Mouse (Mus musculus): ENCODE measurements around the gene Trmt13. TPM values are rescaled to one million over a fixed set of nuclear protein-coding genes. Genes with fewer than 3 reads are reported as not detected.
A peak's percentile ranks its signal among the peaks of the same experiment; 100 is the strongest.

The Trmt13 gene
- total and polyA plus RNA-seq, 3 experiments = 12.0 to 15.5 TPM; not detected in 1

DNA sequence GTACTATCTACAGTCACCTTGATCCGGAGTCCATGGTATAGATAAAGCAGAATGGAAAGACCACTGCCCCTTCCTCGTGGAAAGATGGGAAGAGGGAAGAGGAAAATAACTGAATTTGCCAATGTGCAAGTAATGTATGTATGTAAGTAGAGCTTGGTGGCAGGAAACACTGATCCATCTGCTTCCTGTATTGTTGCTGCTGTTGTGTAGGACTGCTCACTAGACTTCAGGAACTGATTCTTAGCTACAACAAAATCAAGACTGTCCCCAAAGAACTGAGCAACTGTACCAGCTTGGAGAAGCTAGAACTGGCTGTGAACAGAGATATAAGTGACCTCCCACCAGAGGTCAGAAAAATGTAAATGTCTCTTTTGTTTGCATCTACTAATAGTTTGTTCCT lies 43.8 kb downstream of the Trmt13 start:
- Histone ChIP-seq H3K4me1 (ENCODE audit: control insufficient read depth in 1 of 2, insufficient read depth in 2 of 2, low read length in 2 of 2) (peaks cover 0 to 5% of the 10 kb centered on the region in 2 experiments; a peak in 1 of 4 replicates), H3K27ac (ENCODE audit: control insufficient read depth, low read depth, low read length) (no peak overlapping the region), H3K36me3 (ENCODE audit: control insufficient read depth in 1 of 2, insufficient read depth in 2 of 2, low read length in 2 of 2) (peaks cover 0 to 3% of the 10 kb centered on the region in 2 experiments; a peak in 1 of 4 replicates), H3K27me3 (ENCODE audit: control insufficient read depth in 1 of 2, insufficient read depth in 2 of 2, low read length in 2 of 2) (no peaks in the 10 kb centered on the region), H3K9ac (ENCODE audit: control insufficient read depth, low read depth, low read length, poor library complexity, severe bottlenecking) (no peak overlapping the region), H3K4me3 (ENCODE audit: control insufficient read depth in 1 of 2, insufficient read depth in 1 of 2, low read depth in 2 of 2, low read length in 2 of 2) (no peak overlapping the region), H3K79me2 (ENCODE audit: control insufficient read depth, insufficient read depth, low read length, poor library complexity) (no peaks in the 10 kb centered on the region), H3K9me3 (replicated peaks; ENCODE audit: insufficient read depth, low read length) (no peaks in the 10 kb centered on the region)
- DNase-seq (ENCODE audit: low read depth, low spot score) = no peak
- TF ChIP-seq MXI1 (IDR thresholded peaks at IDR 0.05; ENCODE audit: low read depth, low read length) = no peak
- TF ChIP-seq E2F4 (IDR thresholded peaks at IDR 0.05; ENCODE audit: borderline replicate concordance, low read depth, low read length) = no peak
- TF ChIP-seq TCF12 (IDR thresholded peaks at IDR 0.05; ENCODE audit: low read depth, low read length) = no peak
- TF ChIP-seq MAX (IDR thresholded peaks at IDR 0.05; ENCODE audit: low read length) = no peak
- no peak for TF ChIP-seq TAL1 (IDR thresholded peaks at IDR 0.05; ENCODE audit: low read length)
- TF ChIP-seq BHLHE40 (IDR thresholded peaks at IDR 0.05; ENCODE audit: borderline replicate concordance, low read depth, low read length) = no peak

DNA sequence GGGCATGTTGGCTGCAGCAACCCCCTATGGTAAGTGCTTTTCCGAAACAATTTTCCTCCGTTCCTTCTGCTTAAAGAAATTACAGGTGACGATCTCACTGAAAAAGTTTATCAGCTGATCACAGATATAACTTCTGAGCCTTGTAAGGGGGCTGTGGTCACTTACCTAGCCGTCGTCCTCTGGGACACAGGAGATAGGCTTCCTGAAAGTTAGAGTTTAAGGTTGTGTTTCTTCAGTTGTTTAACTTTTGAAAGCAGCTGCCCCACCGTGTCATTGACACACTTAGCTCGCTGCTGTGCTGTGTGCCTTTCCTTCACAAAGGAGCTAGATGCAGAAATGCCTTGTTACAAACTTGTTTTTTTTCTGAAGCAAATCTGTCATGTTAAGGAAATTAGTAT lies 51.3 kb downstream of the Trmt13 start:
- Histone ChIP-seq H3K27ac (ENCODE audit: control insufficient read depth, low read depth, low read length) (0 out of 2 replicates have a peak overlapping the region, but pooled peaks have one; percentile 2), H3K4me3 (ENCODE audit: control insufficient read depth in 1 of 2, insufficient read depth in 1 of 2, low read depth in 2 of 2, low read length in 2 of 2) (peak overlapping the region; percentile 30 to 40), H3K36me3 (ENCODE audit: control insufficient read depth in 1 of 2, insufficient read depth in 2 of 2, low read length in 2 of 2) (peaks cover 0 to 9% of the 10 kb centered on the region in 2 experiments; a peak in 2 of 4 replicates), H3K9me3 (replicated peaks; ENCODE audit: insufficient read depth, low read length) (no peaks in the 10 kb centered on the region), H3K4me1 (ENCODE audit: control insufficient read depth in 1 of 2, insufficient read depth in 2 of 2, low read length in 2 of 2) (peaks cover 0 to 11% of the 10 kb centered on the region in 2 experiments; a peak in 2 of 4 replicates), H3K79me2 (ENCODE audit: control insufficient read depth, insufficient read depth, low read length, poor library complexity) (no peaks in the 10 kb centered on the region), H3K9ac (ENCODE audit: control insufficient read depth, low read depth, low read length, poor library complexity, severe bottlenecking) (peak overlapping the region; percentile 28; the same call in 1 of the 2 replicates), H3K27me3 (ENCODE audit: control insufficient read depth in 1 of 2, insufficient read depth in 2 of 2, low read length in 2 of 2) (no peaks in the 10 kb centered on the region)
- TF ChIP-seq CHD2 (IDR thresholded peaks at IDR 0.05; ENCODE audit: low read length) (no peak), ELF1 (IDR thresholded peaks at IDR 0.05; ENCODE audit: low read depth, low read length) (no peak), POLR2AphosphoS2 (IDR thresholded peaks at IDR 0.05; ENCODE audit: low read length) (no peak), BHLHE40 (IDR thresholded peaks at IDR 0.05; ENCODE audit: borderline replicate concordance, low read depth, low read length) (no peak), MYC (IDR thresholded peaks at IDR 0.05; ENCODE audit: low read depth, low read length) (no peak), MXI1 (IDR thresholded peaks at IDR 0.05; ENCODE audit: low read depth, low read length) (no peak), USF1 (IDR thresholded peaks at IDR 0.05; ENCODE audit: low read depth, low read length) (no peak), SIN3A (IDR thresholded peaks at IDR 0.05; ENCODE audit: low read length) (no peak), RAD21 (IDR thresholded peaks at IDR 0.05; ENCODE audit: low read depth, low read length) (no peak), ZC3H11A (IDR thresholded peaks at IDR 0.05; ENCODE audit: low read depth, low read length) (no peak), POLR2AphosphoS5 (IDR thresholded peaks at IDR 0.05; ENCODE audit: borderline replicate concordance, low read depth, low read length) (no peak), JUND (IDR thresholded peaks at IDR 0.05; ENCODE audit: low read depth, low read length) (no peak), MAFK (IDR thresholded peaks at IDR 0.05; ENCODE audit: borderline replicate concordance, low read depth, low read length) (no peak), EP300 (IDR thresholded peaks at IDR 0.05; ENCODE audit: low read depth in 1 of 2, low read length in 2 of 2) (no peak), MAX (IDR thresholded peaks at IDR 0.05; ENCODE audit: low read length) (no peak), MYB (IDR thresholded peaks at IDR 0.05; ENCODE audit: low read depth, low read length) (no peak), USF2 (IDR thresholded peaks at IDR 0.05; ENCODE audit: borderline replicate concordance in 1 of 2, insufficient read depth in 1 of 2, low read depth in 1 of 2, low read length in 2 of 2) (no peak), SMC3 (IDR thresholded peaks at IDR 0.05; ENCODE audit: low read depth, low read length) (no peak), TCF12 (IDR thresholded peaks at IDR 0.05; ENCODE audit: low read depth, low read length) (no peak), MAZ (IDR thresholded peaks at IDR 0.05; ENCODE audit: low read depth, low read length) (no peak)
- DNase-seq (ENCODE audit: low read depth, low spot score) = no peak

Data from MEL (cell line).